Mouse (Mus musculus) inflammation-experienced regulatory T-cells (primary cell): ENCODE results near the gene 4930519P11Rik. TPM values are rescaled to one million over a fixed set of nuclear protein-coding genes. Genes with fewer than 3 reads are reported as not detected.

Experiments used
- polyA plus RNA-seq, 2 experiments: library from polyadenylated mRNA; unstranded; fragments of 100-300 nt; shearing (Covaris generic); gene quantifications; one replicate each; pipeline ENCODE4 v1.2.1; 2017

4930519P11Rik gene
- under 1 TPM; 0.34 to 0.60 TPM for polyA plus RNA-seq

GRCm38 (mm10) chr2:154613118-154614115 is at the start of gene 4930519P11Rik, which contains the start of gene Zfp341:
Gene 4930519P11Rik, minus strand, starts transcription at chr2:154613437.
Gene Zfp341, plus strand, starts transcription at chr2:154613297.

DNA sequence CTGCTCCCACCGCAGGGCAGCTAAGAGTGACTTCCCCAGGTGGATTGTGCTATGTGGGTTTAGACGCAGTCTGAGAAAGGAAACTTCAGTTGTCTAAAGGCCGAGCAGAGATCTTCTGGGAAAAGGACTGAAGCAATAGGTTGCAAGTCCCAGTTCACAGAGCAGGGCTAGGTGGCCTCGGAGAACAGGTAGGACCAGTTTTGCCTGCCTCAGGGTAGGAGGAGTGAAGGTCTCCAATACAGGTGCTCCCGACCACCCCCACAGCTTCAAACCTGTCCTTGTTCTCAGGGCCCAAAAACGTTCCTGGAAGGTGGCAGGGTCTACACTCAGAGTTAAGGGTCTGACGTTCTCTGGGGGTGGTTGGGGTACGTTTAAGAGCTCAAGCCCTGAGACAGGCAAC is 38.1 kb upstream of the 4930519P11Rik start, which contains the start of gene Chmp4b:
TSS of gene Chmp4b (plus strand) at position 343 of the 400 bp plus-strand sequence.

DNA sequence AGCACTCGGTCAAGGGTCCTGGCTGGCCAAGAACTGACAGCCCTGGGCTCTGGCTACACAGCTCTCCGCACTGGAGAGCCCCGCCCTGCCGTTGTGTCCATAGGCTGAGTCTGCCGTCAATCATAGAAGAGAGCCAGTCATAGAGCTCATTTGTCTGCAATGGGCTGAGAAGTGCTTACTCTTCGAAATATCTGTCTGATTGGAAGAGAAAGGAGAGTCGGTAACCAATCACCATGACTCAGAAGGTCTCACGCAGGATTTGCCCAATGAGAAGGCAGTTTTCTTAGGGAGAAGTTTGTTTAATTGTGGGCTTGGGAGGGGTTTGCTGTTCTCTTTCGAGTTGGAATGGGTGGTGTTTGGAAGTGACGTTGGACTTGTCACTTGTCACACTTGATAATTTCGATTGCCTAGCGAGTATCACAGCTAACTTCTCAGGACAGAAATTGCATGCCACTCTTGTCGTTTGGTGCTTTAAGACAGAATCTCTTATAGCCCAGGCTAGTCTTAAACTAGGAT is 9.5 kb downstream of the 4930519P11Rik start, which contains the start of gene Pxmp4:
TSS of gene Pxmp4 (minus strand) at position 71 of the 516 bp plus-strand sequence.

DNA sequence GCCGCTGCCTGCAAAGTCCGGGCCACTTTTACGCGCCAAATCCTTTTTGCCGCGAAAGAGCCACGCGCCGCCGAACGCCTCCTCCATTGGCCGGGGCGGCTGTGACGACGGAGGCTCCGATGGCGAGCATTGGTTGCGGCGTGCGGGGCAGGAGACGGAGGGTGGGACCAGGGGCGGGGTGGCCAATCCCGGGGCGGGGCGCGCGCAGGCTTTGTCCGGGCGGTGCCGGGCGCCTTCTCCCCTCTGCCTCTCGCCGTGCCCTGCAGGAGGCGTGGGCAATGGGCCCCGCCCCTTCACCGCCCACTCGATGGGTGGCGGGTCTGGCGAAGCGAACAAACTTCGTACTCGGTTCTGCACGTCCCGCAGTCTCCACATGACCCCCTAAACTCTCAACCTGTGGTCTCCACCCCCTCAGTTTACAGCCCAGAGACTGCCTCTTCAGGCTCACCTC is 43.4 kb downstream of the 4930519P11Rik start, which contains the start of gene E2f1:
TSS of gene E2f1 (minus strand) at position 57 of the 451 bp plus-strand sequence.

Other genes with a start within 250 kb of the 4930519P11Rik start
- 10 to 100 TPM; 20.1 to 48.4 TPM for gene Cdk5rap1, start 240.4 kb downstream of the 4930519P11Rik start, polyA plus RNA-seq
- under 1 TPM; 0.07 to 0.33 TPM for gene Snta1, start 205.3 kb downstream of the 4930519P11Rik start, polyA plus RNA-seq
- 10 to 100 TPM; 19.7 to 21.4 TPM for gene Cbfa2t2, start 177.0 kb downstream of the 4930519P11Rik start, polyA plus RNA-seq
- 1 to 10 TPM; 1.2 to 2.8 TPM for gene 1700003F12Rik, start 66.4 kb downstream of the 4930519P11Rik start, polyA plus RNA-seq
- 1 to 10 TPM in 1 of 2 experiments, under 1 TPM in 1; 0.13 to 2.1 TPM for gene Actl10, start 61.7 kb downstream of the 4930519P11Rik start, polyA plus RNA-seq
- 1 to 10 TPM in 1 of 2 experiments, under 1 TPM in 1; 0.61 to 2.0 TPM for gene Necab3, start 54.5 kb downstream of the 4930519P11Rik start, polyA plus RNA-seq
- gene E2f1, start 43.5 kb downstream of the 4930519P11Rik start, polyA plus RNA-seq = 1 to 10 TPM; 1.8 to 5.7 TPM
- 10 to 100 TPM; 16.4 to 20.1 TPM for gene Pxmp4, start 9.7 kb downstream of the 4930519P11Rik start, polyA plus RNA-seq
- 1 to 10 TPM in 1 of 2 experiments, under 1 TPM in 1; 0.98 to 1.6 TPM for gene Zfp341, start 140 bp downstream of the 4930519P11Rik start, polyA plus RNA-seq
- gene Chmp4b, start 38.3 kb upstream of the 4930519P11Rik start, polyA plus RNA-seq = 10 to 100 TPM; 11.1 to 11.4 TPM
- 1 to 10 TPM in 1 of 2 experiments, not detected in 1; 1.1 TPM for gene Gm14214, start 156.6 kb upstream of the 4930519P11Rik start, polyA plus RNA-seq
- 100 to 1,000 TPM; 111 to 141 TPM for gene Raly, start 177.7 kb upstream of the 4930519P11Rik start, polyA plus RNA-seq
- gene a, start 178.0 kb upstream of the 4930519P11Rik start, polyA plus RNA-seq = not detected